Mouse (Mus musculus): ENCODE measurements around the gene Mpp2.

Gene Mpp2

GRCm38 (mm10) chr11:102070426-102070825 lies 17.9 kb downstream of the Mpp2 start:
- DNase-seq, result no peak

GRCm38 (mm10) chr11:102069633-102070032 lies 18.7 kb downstream of the Mpp2 start:
- no peak for DNase-seq

GRCm38 (mm10) chr11:102068969-102069368 lies 19.3 kb downstream of the Mpp2 start:
- no peak for DNase-seq

- no peak for DNase-seq
These were observed 25.2 kb downstream of the Mpp2 start for GRCm38 (mm10) chr11:102063076-102063475.

GRCm38 (mm10) chr11:102061941-102062473 lies 26.3 kb downstream of the Mpp2 start:
- no peak for DNase-seq

- peak; percentile 64 for DNase-seq
These were observed 26.9 kb downstream of the Mpp2 start for GRCm38 (mm10) chr11:102061236-102061940.

- peak; percentile 26 for DNase-seq
These were observed 34.5 kb downstream of the Mpp2 start for GRCm38 (mm10) chr11:102053847-102054246.

GRCm38 (mm10) chr11:102053183-102053582 lies 35.1 kb downstream of the Mpp2 start:
- DNase-seq, result no peak

- no peak for DNase-seq
These were observed 35.6 kb downstream of the Mpp2 start for GRCm38 (mm10) chr11:102052697-102053096.

GRCm38 (mm10) chr11:102051954-102052353 lies 36.4 kb downstream of the Mpp2 start:
- DNase-seq, result no peak

- DNase-seq, result no peak
These were observed 36.8 kb downstream of the Mpp2 start for GRCm38 (mm10) chr11:102051541-102051940.

- DNase-seq, result no peak
These were observed 38.3 kb downstream of the Mpp2 start for GRCm38 (mm10) chr11:102049875-102050482.

- DNase-seq, result no peak
These were observed 41.7 kb downstream of the Mpp2 start for GRCm38 (mm10) chr11:102046607-102047006.

GRCm38 (mm10) chr11:102044691-102045212 lies 43.6 kb downstream of the Mpp2 start:
- no peak for DNase-seq

- DNase-seq, result no peak
These were observed 44.9 kb downstream of the Mpp2 start for GRCm38 (mm10) chr11:102043381-102043780.

GRCm38 (mm10) chr11:102042971-102043370 lies 45.3 kb downstream of the Mpp2 start:
- no peak for DNase-seq

GRCm38 (mm10) chr11:102041350-102041949 lies 46.9 kb downstream of the Mpp2 start, which contains the start of gene Cd300lg:
TSS of gene Cd300lg (plus strand) at chr11:102041509.
- no peak for DNase-seq

- no peak for DNase-seq
These were observed 47.7 kb downstream of the Mpp2 start for GRCm38 (mm10) chr11:102040646-102041045.

- DNase-seq, result peak; percentile 65
These were observed 48.2 kb downstream of the Mpp2 start for GRCm38 (mm10) chr11:102040138-102040524.

GRCm38 (mm10) chr11:102039487-102040137 lies 48.7 kb downstream of the Mpp2 start:
- no peak for DNase-seq

GRCm38 (mm10) chr11:102037789-102038188 lies 50.5 kb downstream of the Mpp2 start:
- no peak for DNase-seq

GRCm38 (mm10) chr11:102036336-102036735 lies 52.0 kb downstream of the Mpp2 start:
- no peak for DNase-seq

GRCm38 (mm10) chr11:102035456-102035960 lies 52.8 kb downstream of the Mpp2 start:
- no peak for DNase-seq
